Mouse (Mus musculus) megakaryocyte-erythroid progenitor cell, adult 5 weeks (primary cell): ENCODE data around the gene Phf20. TPM values are rescaled to one million over a fixed set of nuclear protein-coding genes. Genes with fewer than 3 reads are reported as not detected.

ENCODE experiments used
- polyA plus RNA-seq: library from polyadenylated mRNA; stranded (reverse); fragments of >175 nt; gene quantifications from 2 replicates; pipeline ENCODE4 v1.2.3, GENCODE M21; 2012

Phf20 gene
- polyA plus RNA-seq, result 31.4 and 48.9 TPM in 2 replicates

GRCm38 (mm10) chr2:156196302-156197128 is at the start of gene Phf20:
Gene Phf20 (plus strand): TSS chr2:156196466.

GRCm38 (mm10) chr2:156180094-156180821 is 16.0 kb upstream of the Phf20 start, which contains the start of gene Rbm39:
Gene Rbm39 (minus strand): TSS chr2:156180238.

GRCm38 (mm10) chr2:156312297-156312897 is 116.1 kb downstream of the Phf20 start, which contains the start of the genes Cnbd2 and Scand1:
Gene Cnbd2 (plus strand): TSS chr2:156312299.
Gene Scand1 (minus strand): TSS chr2:156312704.

Other genes with a start within 250 kb of the Phf20 start
- 24.5 and 39.8 TPM in 2 replicates for gene Cep250, start 240.0 kb upstream of the Phf20 start, polyA plus RNA-seq
- gene 6430550D23Rik, start 188.5 kb upstream of the Phf20 start, polyA plus RNA-seq, result 0.38 and 1.4 TPM in 2 replicates
- gene Ergic3, start 188.4 kb upstream of the Phf20 start, polyA plus RNA-seq, result 64.6 and 80.7 TPM in 2 replicates
- gene Fer1l4, start 143.5 kb upstream of the Phf20 start, polyA plus RNA-seq, result 0.03 TPM in 1 of 2 replicates, not detected in the other
- 3.5 and 5.3 TPM in 2 replicates for gene Spag4, start 131.3 kb upstream of the Phf20 start, polyA plus RNA-seq
- 36.1 and 36.4 TPM in 2 replicates for gene Cpne1, start 84.5 kb upstream of the Phf20 start, polyA plus RNA-seq
- gene Rbm12, start 84.5 kb upstream of the Phf20 start, polyA plus RNA-seq, result 4.0 and 4.6 TPM in 2 replicates
- gene Gm28036, start 69.4 kb upstream of the Phf20 start, polyA plus RNA-seq, result 2.8 and 3.6 TPM in 2 replicates
- 262 TPM in 2 replicates for gene Romo1, start 52.4 kb upstream of the Phf20 start, polyA plus RNA-seq
- gene Nfs1, start 52.3 kb upstream of the Phf20 start, polyA plus RNA-seq, result 25.1 and 26.9 TPM in 2 replicates
- 330 and 499 TPM in 2 replicates for gene Rbm39, start 16.2 kb upstream of the Phf20 start, polyA plus RNA-seq
- gene Cnbd2, start 115.8 kb downstream of the Phf20 start, polyA plus RNA-seq, result 2.3 and 2.5 TPM in 2 replicates
- gene Scand1, start 116.2 kb downstream of the Phf20 start, polyA plus RNA-seq, result 667 and 724 TPM in 2 replicates
- 2.0 and 2.3 TPM in 2 replicates for gene Epb41l1, start 224.4 kb downstream of the Phf20 start, polyA plus RNA-seq